Comparison of ENCODE assay signal across 8 mouse cellular contexts in genomic region chr15:101240799-101241204, GRCm38 (mm10). TPM values are rescaled to one million over a fixed set of nuclear protein-coding genes. Genes with fewer than 3 reads are reported as not detected.
DNase-seq lines count a peak whose midpoint lies in the region; ATAC-seq and TF ChIP-seq lines count a peak whose summit lies in the region.

No protein-coding gene starts in this region.

- WGBS in heart, embryonic 12.5 days = 5% methylated on average over 10 of the region's 10 CpGs
- 6% methylated on average over 10 of the region's 10 CpGs for WGBS in kidney, postnatal 0 days
- 8% methylated on average over 10 of the region's 10 CpGs for WGBS in liver, embryonic 11.5 days
- 4% methylated on average over 10 of the region's 10 CpGs for WGBS in stomach, embryonic 15.5 days

- no peaks in the 10 kb centered on the region for H3K27me3 ChIP-seq in heart, embryonic 12.5 days (replicated peaks)
- no peaks in the 10 kb centered on the region for H3K27me3 ChIP-seq in kidney, postnatal 0 days (ENCODE audit: insufficient read depth, low read length)
- H3K27me3 ChIP-seq in liver, embryonic 11.5 days (replicated peaks; ENCODE audit: control insufficient read depth, insufficient read depth, low read length) = peaks cover 8% of the 10 kb centered on the region; the same call in 1 of the 2 replicates
- H3K27me3 ChIP-seq in stomach, embryonic 15.5 days (replicated peaks) = no peaks in the 10 kb centered on the region

- peak overlapping the region; percentile 28 for H3K4me3 ChIP-seq in bone marrow macrophage, adult 2 months (ENCODE audit: insufficient read depth, low read length)
- H3K4me3 ChIP-seq in embryonic fibroblast, embryonic 13.5 days (ENCODE audit: insufficient read depth, low read length) = 0 out of 2 replicates have a peak overlapping the region, but pooled peaks have one; percentile 0
- H3K4me3 ChIP-seq in heart, embryonic 12.5 days = peak overlapping the region; percentile 32
- H3K4me3 ChIP-seq in kidney, postnatal 0 days (replicated peaks; ENCODE audit: low read depth, low read length) = 0 out of 2 replicates have a peak overlapping the region, but pooled peaks have one; percentile 8
- peak overlapping the region; percentile 21; the same call in 1 of the 2 replicates for H3K4me3 ChIP-seq in liver, embryonic 11.5 days (ENCODE audit: low read depth, low read length)
- peak overlapping the region; percentile 25 for H3K4me3 ChIP-seq in stomach, embryonic 15.5 days (replicated peaks)

- H3K27ac ChIP-seq in bone marrow macrophage, adult 2 months (ENCODE audit: insufficient read depth, low read depth, low read length) = no peak overlapping the region
- H3K27ac ChIP-seq in embryonic fibroblast, embryonic 13.5 days (ENCODE audit: insufficient read depth, low read length) = no peak overlapping the region
- H3K27ac ChIP-seq in heart, embryonic 12.5 days (ENCODE audit: poor library complexity, severe bottlenecking) = peak overlapping the region; percentile 99
- H3K27ac ChIP-seq in kidney, postnatal 0 days = peak overlapping the region; percentile 43; the same call in 1 of the 2 replicates
- H3K27ac ChIP-seq in liver, embryonic 11.5 days (ENCODE audit: low read depth, low read length) = no peak overlapping the region
- peak overlapping the region; percentile 70 for H3K27ac ChIP-seq in stomach, embryonic 15.5 days

- DNase-seq in B cell, adult 2 months = peak; percentile 90 to 91
- DNase-seq in kidney, postnatal 0 days (ENCODE audit: low spot score) = peak; percentile 95
- DNase-seq in liver, embryonic 11.5 days (ENCODE audit: low spot score) = peak; percentile 68
- peak; percentile 95 for DNase-seq in naive thymus-derived CD4-positive, alpha-beta T cell, adult 2 months (ENCODE audit: low read depth)

- H3K4me2 ChIP-seq in heart, embryonic 12.5 days = peak overlapping the region; percentile 70
- peak overlapping the region; percentile 33 for H3K4me2 ChIP-seq in kidney, postnatal 0 days (ENCODE audit: low read length)
- peak overlapping the region; percentile 57 for H3K4me2 ChIP-seq in liver, embryonic 11.5 days
- H3K4me2 ChIP-seq in stomach, embryonic 15.5 days = peak overlapping the region; percentile 55

- no peaks in the 10 kb centered on the region for H3K9me3 ChIP-seq in heart, embryonic 12.5 days (replicated peaks)
- H3K9me3 ChIP-seq in kidney, postnatal 0 days (replicated peaks; ENCODE audit: low read length) = no peaks in the 10 kb centered on the region
- no peaks in the 10 kb centered on the region for H3K9me3 ChIP-seq in liver, embryonic 11.5 days (ENCODE audit: control insufficient read depth, low read length)
- H3K9me3 ChIP-seq in stomach, embryonic 15.5 days = no peaks in the 10 kb centered on the region

- H3K9ac ChIP-seq in heart, embryonic 12.5 days = peak overlapping the region; percentile 67
- peak overlapping the region; percentile 35; the same call in 1 of the 2 replicates for H3K9ac ChIP-seq in kidney, postnatal 0 days (ENCODE audit: low read depth, low read length)
- no peak overlapping the region for H3K9ac ChIP-seq in liver, embryonic 11.5 days (ENCODE audit: low read depth, low read length)
- H3K9ac ChIP-seq in stomach, embryonic 15.5 days = 0 out of 2 replicates have a peak overlapping the region, but pooled peaks have one; percentile 27

- no peaks in the 10 kb centered on the region for H3K36me3 ChIP-seq in heart, embryonic 12.5 days
- H3K36me3 ChIP-seq in kidney, postnatal 0 days (ENCODE audit: insufficient read depth, low read length) = no peaks in the 10 kb centered on the region
- no peaks in the 10 kb centered on the region for H3K36me3 ChIP-seq in liver, embryonic 11.5 days (ENCODE audit: control insufficient read depth, insufficient read depth, low read length)
- H3K36me3 ChIP-seq in stomach, embryonic 15.5 days = no peaks in the 10 kb centered on the region

- peak; percentile 68 for ATAC-seq in heart, embryonic 12.5 days (ENCODE audit: insufficient number of reproducible peaks, low FRiP score)
- peak; percentile 56 for ATAC-seq in kidney, postnatal 0 days (replicated peaks; ENCODE audit: low FRiP score, low read depth)
- peak; percentile 67 for ATAC-seq in liver, embryonic 11.5 days (replicated peaks; ENCODE audit: low FRiP score)
- peak; percentile 37; the same call in 1 of the 2 replicates for ATAC-seq in stomach, embryonic 15.5 days (ENCODE audit: insufficient read depth, low FRiP score, low read depth)

- H3K4me1 ChIP-seq in bone marrow macrophage, adult 2 months (ENCODE audit: control insufficient read depth, insufficient read depth, low read length) = peaks cover 20% of the 10 kb centered on the region
- no peaks in the 10 kb centered on the region for H3K4me1 ChIP-seq in embryonic fibroblast, embryonic 13.5 days (ENCODE audit: control insufficient read depth, insufficient read depth, low read length)
- H3K4me1 ChIP-seq in heart, embryonic 12.5 days (replicated peaks) = peaks cover 35% of the 10 kb centered on the region
- 0 out of 2 replicates have a peak, but pooled peaks cover 8% of the 10 kb centered on the region for H3K4me1 ChIP-seq in kidney, postnatal 0 days (replicated peaks; ENCODE audit: insufficient read depth, low read length)
- peaks cover 12% of the 10 kb centered on the region for H3K4me1 ChIP-seq in liver, embryonic 11.5 days (replicated peaks; ENCODE audit: control insufficient read depth, insufficient read depth, low read length)
- peaks cover 33% of the 10 kb centered on the region for H3K4me1 ChIP-seq in stomach, embryonic 15.5 days

- no peak for TF ChIP-seq POLR2A in bone marrow macrophage, adult 2 months (IDR thresholded peaks at IDR 0.05; ENCODE audit: borderline replicate concordance, low read depth, low read length)
- peak; percentile 43; the same call in 1 of the 2 replicates for TF ChIP-seq POLR2A in embryonic fibroblast, embryonic 13.5 days (IDR thresholded peaks at IDR 0.05; ENCODE audit: low read depth, low read length)

- peak; percentile 79 for TF ChIP-seq CTCF in bone marrow macrophage, adult 2 months (IDR thresholded peaks at IDR 0.05; ENCODE audit: low read depth, low read length)
- TF ChIP-seq CTCF in embryonic fibroblast, embryonic 13.5 days (IDR thresholded peaks at IDR 0.05; ENCODE audit: borderline replicate concordance, insufficient read depth, low read length) = peak; percentile 70; the same call in 1 of the 2 replicates
- TF ChIP-seq CTCF in kidney, postnatal 0 days (IDR thresholded peaks at IDR 0.05; ENCODE audit: low read depth) = peak; percentile 96

RNA-seq across cellular contexts. Expression of gene Nr4a1, which starts 13.3 kb away (rescaled TPM):
- 8.8 and 8.9 TPM in 2 replicates for polyA plus RNA-seq in bone marrow macrophage, adult 2 months (2012; ENCODE audit: insufficient read depth, insufficient read length, missing spikeins)
- polyA plus RNA-seq in embryonic fibroblast, embryonic 13.5 days (2011; ENCODE audit: insufficient read length, low read depth, missing spikeins) = 60.9 and 68.2 TPM in 2 replicates
- polyA plus RNA-seq in heart, embryonic 12.5 days (2016; fragmentation: Nextera tagmentation; extraction: Ambion mirVana) = 14.4 and 17.4 TPM in 2 replicates
- polyA plus RNA-seq in kidney, postnatal 0 days (2015; fragmentation: Nextera tagmentation; extraction: Ambion mirVana) = 8.6 and 9.5 TPM in 2 replicates
- 1.8 and 2.4 TPM in 2 replicates for polyA plus RNA-seq in liver, embryonic 11.5 days (2014; fragmentation: Nextera tagmentation; extraction: Ambion mirVana)
- 10.6 and 11.2 TPM in 2 replicates for polyA plus RNA-seq in stomach, embryonic 15.5 days (2015; fragmentation: Nextera tagmentation; extraction: Ambion mirVana)

RNA-seq across cellular contexts. Expression of gene Grasp, which starts 16.8 kb away (rescaled TPM):
- 0.40 TPM in 1 of 2 replicates, not detected in the other for polyA plus RNA-seq in bone marrow macrophage, adult 2 months (2012; ENCODE audit: insufficient read depth, insufficient read length, missing spikeins)
- polyA plus RNA-seq in embryonic fibroblast, embryonic 13.5 days (2011; ENCODE audit: insufficient read length, low read depth, missing spikeins) = 9.0 and 9.3 TPM in 2 replicates
- 6.6 and 7.3 TPM in 2 replicates for polyA plus RNA-seq in heart, embryonic 12.5 days (2016; fragmentation: Nextera tagmentation; extraction: Ambion mirVana)
- polyA plus RNA-seq in kidney, postnatal 0 days (2015; fragmentation: Nextera tagmentation; extraction: Ambion mirVana) = 3.7 and 4.0 TPM in 2 replicates
- 1.5 and 1.7 TPM in 2 replicates for polyA plus RNA-seq in liver, embryonic 11.5 days (2014; fragmentation: Nextera tagmentation; extraction: Ambion mirVana)
- polyA plus RNA-seq in stomach, embryonic 15.5 days (2015; fragmentation: Nextera tagmentation; extraction: Ambion mirVana) = 6.0 and 7.3 TPM in 2 replicates

RNA-seq across cellular contexts. Expression of gene Atg101, which starts 43.3 kb away (rescaled TPM):
- polyA plus RNA-seq in bone marrow macrophage, adult 2 months (2012; ENCODE audit: insufficient read depth, insufficient read length, missing spikeins) = 36.4 and 39.1 TPM in 2 replicates
- polyA plus RNA-seq in embryonic fibroblast, embryonic 13.5 days (2011; ENCODE audit: insufficient read length, low read depth, missing spikeins) = 20.4 and 21.3 TPM in 2 replicates
- 46.6 and 49.7 TPM in 2 replicates for polyA plus RNA-seq in heart, embryonic 12.5 days (2016; fragmentation: Nextera tagmentation; extraction: Ambion mirVana)
- 77.1 and 79.5 TPM in 2 replicates for polyA plus RNA-seq in kidney, postnatal 0 days (2015; fragmentation: Nextera tagmentation; extraction: Ambion mirVana)
- polyA plus RNA-seq in liver, embryonic 11.5 days (2014; fragmentation: Nextera tagmentation; extraction: Ambion mirVana) = 52.6 and 54.9 TPM in 2 replicates
- 66.0 and 66.4 TPM in 2 replicates for polyA plus RNA-seq in stomach, embryonic 15.5 days (2015; fragmentation: Nextera tagmentation; extraction: Ambion mirVana)

RNA-seq across cellular contexts. Expression of gene 6030408B16Rik, which starts 52.2 kb away (rescaled TPM):
- polyA plus RNA-seq in bone marrow macrophage, adult 2 months (2012; ENCODE audit: insufficient read depth, insufficient read length, missing spikeins) = not detected in 2 replicates
- polyA plus RNA-seq in embryonic fibroblast, embryonic 13.5 days (2011; ENCODE audit: insufficient read length, low read depth, missing spikeins) = not detected in 2 replicates
- 0.73 and 0.83 TPM in 2 replicates for polyA plus RNA-seq in heart, embryonic 12.5 days (2016; fragmentation: Nextera tagmentation; extraction: Ambion mirVana)
- polyA plus RNA-seq in kidney, postnatal 0 days (2015; fragmentation: Nextera tagmentation; extraction: Ambion mirVana) = 23.3 and 24.5 TPM in 2 replicates
- 0.58 and 0.94 TPM in 2 replicates for polyA plus RNA-seq in liver, embryonic 11.5 days (2014; fragmentation: Nextera tagmentation; extraction: Ambion mirVana)
- polyA plus RNA-seq in stomach, embryonic 15.5 days (2015; fragmentation: Nextera tagmentation; extraction: Ambion mirVana) = 9.5 and 11.6 TPM in 2 replicates

Comparison
In these comparisons a context has a peak if more than half of its experiments do, and no peak if none do; other contexts are left out.
1. H3K27ac ChIP-seq: peak in heart, embryonic 12.5 days (single experiment), kidney, postnatal 0 days (single experiment) and stomach, embryonic 15.5 days (single experiment); none in bone marrow macrophage, adult 2 months (single experiment), embryonic fibroblast, embryonic 13.5 days (single experiment) and liver, embryonic 11.5 days (single experiment).
2. Peak in every context shown above with its lines, with median percentiles within 50 percentile points of each other: DNase-seq, H3K4me3 ChIP-seq, CTCF ChIP-seq, ATAC-seq and H3K4me2 ChIP-seq.